Mouse (Mus musculus): Measurements from ENCODE around the gene Zfp46.
A peak's percentile ranks its signal among the peaks of the same experiment; 100 is the strongest.

The Zfp46 gene

DNA sequence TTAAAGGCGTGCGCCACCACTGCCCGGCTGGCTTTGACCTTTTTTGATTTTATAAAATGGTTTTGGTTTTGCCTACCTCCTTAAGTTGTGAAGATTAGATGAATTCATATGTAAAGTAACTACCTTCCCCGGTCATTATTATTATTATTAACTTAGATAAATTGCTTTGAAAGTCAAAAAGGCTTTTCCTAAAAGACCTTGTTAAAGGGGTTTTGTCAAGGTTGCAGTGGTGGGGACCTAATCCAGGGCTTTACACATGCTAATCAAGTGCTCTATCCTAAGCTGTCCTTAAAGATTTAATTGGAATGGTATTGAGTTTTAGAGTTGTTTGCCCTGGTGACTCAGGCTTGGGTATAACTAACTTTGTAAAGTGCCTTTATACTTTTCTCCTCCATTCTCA is 33.2 kb downstream of the Zfp46 start:
- DNase-seq, result no peak

DNA sequence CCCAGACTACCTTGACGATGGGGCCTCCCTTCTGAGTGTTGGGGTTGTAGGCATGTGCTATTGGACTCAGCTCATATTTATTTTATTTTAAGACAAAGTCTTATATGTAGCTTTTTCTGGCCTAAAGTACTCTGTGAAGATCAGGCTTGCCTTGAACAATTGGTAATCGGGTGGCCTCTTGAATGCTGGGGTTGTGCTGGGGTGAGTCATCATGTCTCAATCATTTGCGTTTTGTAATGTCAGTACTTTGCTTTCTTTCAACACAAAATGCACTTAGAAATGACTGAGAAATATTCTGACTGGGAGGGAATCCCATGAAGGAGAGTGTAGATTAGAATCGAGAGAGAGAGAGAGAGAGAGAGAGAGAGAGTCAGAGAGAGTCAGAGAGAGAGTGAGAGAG is 35.5 kb downstream of the Zfp46 start:
- DNase-seq, result no peak

- peak; percentile 32 to 43 for DNase-seq
Observed at GRCm38 (mm10) chr4:136324226-136324625, 39.7 kb downstream of the Zfp46 start.

DNA sequence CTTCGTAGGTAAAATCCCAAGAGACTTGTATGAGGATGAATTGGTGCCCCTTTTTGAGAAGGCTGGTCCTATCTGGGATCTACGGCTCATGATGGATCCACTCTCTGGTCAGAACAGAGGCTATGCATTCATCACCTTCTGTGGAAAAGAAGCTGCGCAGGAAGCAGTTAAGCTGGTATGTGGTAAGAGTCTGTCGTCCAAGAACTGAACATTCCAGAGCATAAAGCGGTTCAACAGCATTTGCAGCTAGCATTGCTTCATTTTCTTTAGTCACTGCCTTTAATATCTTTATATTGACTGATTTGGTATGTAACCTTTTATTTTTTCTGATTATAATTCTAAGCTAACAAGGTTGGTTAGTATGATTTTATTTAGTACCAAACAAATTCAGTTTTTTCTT is 42.8 kb downstream of the Zfp46 start:
- DNase-seq, result no peak

GRCm38 (mm10) chr4:136328115-136328514 is 43.6 kb downstream of the Zfp46 start:
- DNase-seq, result peak; percentile 11 to 19

DNA sequence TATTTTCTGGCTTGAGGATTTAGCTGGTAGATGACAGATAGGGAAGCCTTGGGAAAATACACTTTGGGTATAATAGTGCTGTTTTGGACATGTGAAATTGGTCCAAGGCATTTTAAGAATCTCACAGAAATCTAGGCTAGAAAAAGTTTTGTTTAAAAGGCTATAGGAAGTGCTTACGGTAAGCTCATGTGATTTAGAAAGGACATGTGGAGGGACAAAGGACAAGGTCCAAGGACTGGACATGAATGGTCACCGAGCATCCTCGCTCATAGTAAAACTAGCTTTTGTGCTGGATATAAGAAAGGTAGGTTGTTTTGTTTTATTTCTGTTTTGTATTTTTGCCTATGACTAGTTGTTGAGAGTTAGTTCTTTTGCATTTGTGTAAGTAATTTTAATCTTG is 47.2 kb downstream of the Zfp46 start:
- DNase-seq, result no peak

- DNase-seq, result no peak
Observed at GRCm38 (mm10) chr4:136333191-136333590, 48.7 kb downstream of the Zfp46 start.

DNA sequence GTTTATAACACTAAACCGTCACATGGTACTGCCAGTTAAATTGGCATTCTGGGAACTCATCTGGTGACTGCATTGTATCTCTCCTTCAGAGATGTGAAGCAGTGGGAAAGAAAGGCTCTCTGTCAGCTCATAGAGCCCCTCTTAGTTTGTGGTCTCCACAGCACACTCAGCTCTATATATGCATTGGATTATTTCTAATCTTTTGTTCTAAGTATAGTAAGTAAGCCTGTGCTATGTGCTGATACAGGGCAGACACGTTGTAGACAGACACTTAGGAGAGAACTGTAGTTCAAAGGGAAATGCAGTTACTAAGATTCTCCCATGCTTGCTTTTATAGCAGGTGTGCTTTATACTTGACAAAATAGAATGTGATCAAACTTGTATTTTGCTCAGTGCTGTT is 50.6 kb downstream of the Zfp46 start:
- no peak for DNase-seq

DNA sequence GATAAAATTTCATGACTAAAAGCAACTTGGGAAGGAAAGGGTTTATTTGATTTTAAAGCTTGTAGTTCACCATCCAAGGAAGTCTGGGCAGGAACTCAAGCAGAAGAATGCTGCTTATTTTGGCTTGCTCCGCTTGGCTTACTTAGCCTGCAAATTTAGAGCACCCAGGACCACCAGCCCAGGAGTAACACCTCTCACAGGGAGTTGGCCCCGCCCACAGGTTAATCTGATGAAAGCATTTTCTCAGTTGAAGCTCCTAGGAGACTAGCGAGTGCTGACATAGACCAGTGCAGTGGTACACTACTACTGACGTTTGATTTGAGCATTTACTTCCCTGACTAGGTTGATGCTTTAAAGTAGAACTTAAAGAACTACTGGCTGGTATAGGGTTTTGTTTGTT is 52.6 kb downstream of the Zfp46 start:
- DNase-seq, result no peak
